Mouse (Mus musculus) CD4-positive helper T cell, adult 2 months (primary cell): ENCODE measurements around the gene Glb1.
A peak's percentile ranks its signal among the peaks of the same experiment; 100 is the strongest.

Source experiments
- DNase-seq: peaks from one replicate; pipeline ENCODE4 v3.0.0-alpha.2; 2012; ENCODE audit warnings: low read depth, missing footprints, low spot score

The Glb1 gene

DNA sequence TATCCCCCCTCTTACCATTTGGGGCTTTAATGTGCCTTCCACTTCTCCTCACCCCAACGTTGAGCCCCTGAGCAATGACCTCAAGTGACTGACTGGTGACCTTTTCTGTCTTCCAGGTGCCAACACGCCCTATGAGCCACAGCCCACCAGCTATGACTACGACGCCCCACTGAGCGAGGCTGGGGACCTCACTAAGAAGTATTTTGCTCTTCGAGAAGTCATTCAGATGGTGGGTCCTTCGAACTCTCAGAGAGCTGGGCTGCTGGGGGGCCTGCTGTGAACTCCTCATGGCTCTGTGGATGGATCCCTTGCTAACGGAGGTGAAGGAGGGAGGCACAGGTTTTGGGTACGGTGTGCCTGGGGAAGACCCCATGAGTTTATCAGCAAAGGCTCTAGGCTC lies 42.0 kb downstream of the Glb1 start:
- DNase-seq: peak; percentile 36

DNA sequence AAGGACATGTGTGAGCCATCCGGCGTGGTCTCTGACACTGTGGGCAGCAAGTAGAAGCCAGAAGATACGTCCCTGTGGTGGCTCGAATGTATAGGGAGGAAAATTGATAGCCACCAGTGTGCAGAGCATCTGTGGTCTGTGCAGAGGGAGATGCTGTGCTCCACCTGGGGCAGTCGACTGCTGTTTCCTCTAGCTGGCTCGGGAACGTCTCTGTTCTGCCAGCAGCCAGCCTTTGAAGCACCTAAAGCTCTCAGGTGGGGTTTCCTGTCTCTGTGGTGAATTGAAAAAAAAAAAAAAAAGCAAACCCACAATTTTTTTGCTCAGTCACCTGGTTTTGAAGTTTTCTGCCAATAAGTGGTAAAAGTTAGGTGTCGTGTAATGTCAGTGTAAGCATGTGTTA lies 42.5 kb downstream of the Glb1 start:
- DNase-seq: peak; percentile 90

DNA sequence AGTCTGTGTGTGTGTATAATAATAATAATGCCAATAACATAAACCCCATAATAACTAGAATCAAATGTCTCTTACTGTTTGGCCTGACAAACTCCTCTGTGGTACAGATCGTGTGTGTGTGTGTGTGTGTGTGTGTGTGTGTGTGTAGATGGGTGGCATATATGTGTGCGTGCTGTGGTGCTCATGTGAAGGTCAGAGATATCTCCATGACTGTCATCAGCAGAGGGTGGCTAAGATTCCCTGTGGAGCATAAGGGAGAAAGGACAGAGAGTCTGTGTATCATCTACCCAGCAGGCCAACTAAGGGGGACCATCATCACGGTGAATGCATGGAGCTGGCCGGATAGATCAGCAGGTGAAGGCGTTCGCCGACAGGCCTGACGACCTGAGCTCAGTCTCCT lies 46.0 kb downstream of the Glb1 start:
- DNase-seq: no peak

DNA sequence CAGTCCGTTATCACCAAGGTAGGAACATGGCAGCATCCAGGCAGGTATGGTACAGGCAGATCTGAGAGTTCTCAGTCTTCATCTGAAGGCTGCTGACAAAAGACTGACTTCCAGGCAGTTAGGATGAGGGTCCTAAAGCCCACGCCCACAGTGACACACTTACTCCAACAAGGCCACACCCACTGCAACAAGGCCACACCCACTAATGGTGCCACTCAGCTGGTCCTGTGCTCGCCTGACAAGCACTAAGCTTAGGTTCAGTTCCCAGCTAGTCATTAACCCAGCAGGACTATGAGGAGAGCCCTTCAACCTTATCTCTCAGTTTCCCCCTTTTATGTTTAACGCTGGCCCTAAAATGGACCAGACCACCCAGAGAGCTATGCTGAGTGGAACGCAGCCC lies 47.8 kb downstream of the Glb1 start:
- no peak for DNase-seq

DNA sequence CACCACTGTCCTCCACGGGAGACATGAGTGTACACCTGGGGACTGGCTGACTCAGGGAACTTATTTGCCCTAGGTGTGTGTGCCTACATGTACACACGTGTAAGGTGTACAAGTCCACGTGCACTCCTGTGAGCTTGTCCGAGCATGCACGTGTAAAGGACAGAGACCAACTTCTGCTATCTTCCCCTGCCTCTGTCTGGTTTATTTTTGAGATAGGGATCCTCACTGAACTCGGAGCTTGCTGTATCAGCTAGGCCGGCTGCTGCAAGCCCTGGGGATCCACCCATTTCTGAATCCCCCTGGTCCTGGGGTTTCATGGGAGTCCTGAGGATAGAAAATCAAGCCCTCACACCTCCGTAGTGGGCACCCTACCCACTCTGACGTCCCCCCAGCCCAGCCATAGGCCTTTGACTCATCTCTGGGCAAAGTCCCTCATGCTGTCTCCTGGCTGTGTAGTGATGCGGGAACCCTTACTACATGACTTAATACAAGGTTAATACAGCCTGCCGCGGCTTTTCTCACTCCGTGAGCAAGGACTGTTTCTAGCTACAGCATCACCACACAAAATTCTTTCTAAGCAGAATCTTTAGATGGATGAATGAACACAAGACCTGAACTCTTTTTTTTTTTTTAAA lies 48.4 kb downstream of the Glb1 start:
- DNase-seq: no peak

DNA sequence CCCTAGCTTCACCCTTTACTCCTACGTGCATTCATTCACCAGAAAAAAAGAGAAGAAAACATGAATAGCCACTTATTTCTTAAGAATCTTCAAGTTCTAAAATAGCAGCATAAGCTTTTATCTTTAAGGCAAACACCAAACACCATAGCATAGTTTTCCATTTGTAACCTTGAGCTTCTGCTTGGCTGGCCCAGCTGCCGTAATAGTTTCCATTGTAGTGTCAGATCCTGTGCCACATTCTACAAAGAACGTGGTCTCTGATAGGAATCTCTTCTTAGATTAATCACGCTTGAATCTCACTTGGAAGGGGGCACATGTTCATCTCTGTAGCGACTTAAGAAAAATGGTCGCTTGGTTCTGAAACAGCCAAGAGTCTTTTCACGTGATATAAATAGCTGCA lies 50.7 kb downstream of the Glb1 start:
- peak; percentile 90 for DNase-seq

DNA sequence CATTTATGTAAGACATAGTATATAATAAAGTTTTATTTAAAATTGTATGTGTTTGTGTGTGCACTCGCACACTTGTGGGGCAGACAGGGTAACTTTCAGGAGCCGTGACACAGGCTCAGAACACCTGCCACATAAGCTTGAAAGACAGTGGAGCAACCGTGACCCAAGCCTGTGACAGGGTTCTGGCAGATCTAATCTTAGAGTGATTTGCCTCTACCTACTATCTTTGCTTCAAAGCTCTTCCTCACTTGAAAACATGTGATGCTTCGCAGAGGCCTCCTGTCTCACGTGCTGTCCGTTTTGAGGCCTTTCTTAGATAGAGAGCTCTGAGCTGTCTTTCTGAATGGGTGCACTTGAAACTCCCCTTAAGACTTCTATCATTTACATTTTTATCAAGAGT lies 51.5 kb downstream of the Glb1 start:
- peak; percentile 77 for DNase-seq

DNA sequence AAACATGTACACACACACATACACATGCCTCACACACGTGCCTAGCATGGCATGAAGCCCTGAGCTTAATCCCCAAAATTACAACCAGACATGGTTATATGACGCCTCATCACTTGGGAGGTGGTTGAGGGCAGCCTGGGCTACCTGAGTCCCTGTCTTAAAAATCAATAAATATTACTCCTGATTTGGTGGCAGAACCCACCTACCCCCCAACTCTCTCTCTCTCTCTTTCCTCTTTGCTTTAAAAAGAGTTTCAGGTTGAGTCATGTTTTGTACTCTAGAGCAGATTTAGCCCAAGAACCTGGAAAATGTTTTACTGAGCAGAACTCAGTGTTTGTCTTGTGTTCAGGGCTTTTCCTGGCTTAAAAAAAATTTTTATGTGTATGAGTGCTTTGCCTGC lies 54.5 kb downstream of the Glb1 start:
- DNase-seq: peak; percentile 40

DNA sequence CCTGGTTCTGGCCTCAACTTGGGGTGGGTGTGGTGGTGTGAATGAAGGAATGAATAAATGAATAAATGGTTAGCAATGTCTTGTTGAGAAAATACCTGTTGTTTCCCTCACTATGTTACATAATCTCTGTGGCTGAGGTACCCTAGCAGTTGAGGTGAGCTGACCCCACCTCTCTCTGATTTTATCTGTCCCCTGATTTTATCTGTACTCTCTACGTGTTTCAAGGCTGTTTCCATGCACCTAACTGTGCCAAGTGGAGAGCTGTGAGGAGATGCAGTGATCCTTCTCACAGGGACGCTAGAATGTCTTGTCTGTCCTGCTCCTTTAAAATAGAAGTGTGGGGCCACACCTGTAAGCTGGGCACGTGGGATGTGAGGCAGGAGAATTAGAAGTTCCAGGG lies 57.6 kb downstream of the Glb1 start:
- peak; percentile 53 for DNase-seq

DNA sequence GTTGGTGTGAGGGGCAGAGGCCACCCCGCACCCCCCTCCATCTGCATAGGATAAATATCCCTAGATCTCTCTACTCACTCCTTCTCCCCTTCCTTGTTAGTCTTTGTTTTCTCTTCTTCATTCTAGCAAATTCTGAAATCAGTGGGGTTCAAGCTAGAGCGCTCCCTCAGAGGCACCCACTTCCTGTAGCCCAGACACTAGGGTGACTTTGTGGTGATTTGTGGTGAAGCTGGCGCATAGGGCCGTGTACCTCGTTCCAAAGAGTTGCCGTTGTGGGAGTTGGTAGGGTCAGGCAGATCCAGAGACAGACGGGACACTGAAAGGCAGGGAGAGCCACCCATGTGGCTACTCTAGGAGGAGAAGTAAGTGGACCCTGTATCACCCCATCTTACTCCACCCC lies 61.7 kb downstream of the Glb1 start:
- DNase-seq: peak; percentile 49

DNA sequence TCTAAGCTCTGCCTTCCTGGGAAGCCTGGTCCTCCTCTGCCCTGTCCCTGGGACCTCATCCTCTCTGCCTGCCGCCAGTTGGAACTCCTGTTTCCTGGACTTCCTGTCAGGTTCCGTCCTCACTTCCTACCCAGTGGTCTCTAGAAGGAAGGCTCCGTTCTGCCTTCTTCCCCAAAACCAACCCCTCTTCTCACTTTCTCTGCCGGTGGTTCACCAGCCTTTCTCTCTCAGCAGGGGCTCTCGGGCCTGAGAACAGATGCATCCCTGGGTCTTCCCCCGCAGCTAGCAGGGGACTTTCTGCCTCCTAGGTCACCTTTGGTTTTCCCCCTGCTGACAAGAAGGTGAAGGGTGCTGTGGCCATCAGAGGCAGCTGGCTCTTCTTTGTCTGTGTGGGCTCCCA lies 64.6 kb downstream of the Glb1 start:
- no peak for DNase-seq

DNA sequence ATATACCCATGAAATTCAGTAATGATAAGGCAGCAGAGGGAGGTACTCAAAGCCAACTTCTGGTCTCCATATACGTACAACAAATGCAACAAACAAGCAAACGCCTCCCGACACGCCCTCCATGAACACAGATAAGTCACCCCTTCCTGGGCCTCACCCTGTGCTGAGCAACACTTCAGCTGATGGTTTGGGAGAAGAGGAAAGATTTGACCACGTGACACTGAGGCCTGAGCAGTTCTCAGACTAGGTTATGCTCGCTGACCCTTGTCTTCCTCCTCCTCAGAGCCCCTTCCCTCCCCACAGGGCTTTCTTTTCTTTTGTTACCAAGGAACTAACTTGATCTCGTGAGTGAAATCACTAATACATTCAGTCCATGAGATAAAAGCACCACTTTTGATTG lies 66.0 kb downstream of the Glb1 start:
- peak; percentile 61 for DNase-seq

DNA sequence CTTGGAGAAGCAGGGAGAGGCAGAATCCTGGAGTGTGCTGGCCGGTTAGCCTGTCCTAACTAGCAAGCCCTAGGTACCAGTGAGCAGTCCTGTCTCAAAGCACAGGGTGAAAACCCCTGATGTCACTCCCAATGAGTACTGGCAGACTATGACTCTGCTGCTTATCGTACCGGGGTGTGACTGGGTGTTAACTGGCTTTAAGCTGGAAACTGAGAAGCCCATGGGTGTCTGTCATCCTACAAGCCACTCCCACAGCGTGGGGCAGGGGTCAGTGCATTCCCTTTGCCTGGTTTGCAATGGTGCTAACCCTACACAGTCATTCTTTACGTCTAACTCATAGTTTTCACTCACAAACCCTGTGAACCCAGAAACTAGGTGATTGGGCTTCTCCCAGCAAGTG lies 67.3 kb downstream of the Glb1 start:
- DNase-seq: no peak

DNA sequence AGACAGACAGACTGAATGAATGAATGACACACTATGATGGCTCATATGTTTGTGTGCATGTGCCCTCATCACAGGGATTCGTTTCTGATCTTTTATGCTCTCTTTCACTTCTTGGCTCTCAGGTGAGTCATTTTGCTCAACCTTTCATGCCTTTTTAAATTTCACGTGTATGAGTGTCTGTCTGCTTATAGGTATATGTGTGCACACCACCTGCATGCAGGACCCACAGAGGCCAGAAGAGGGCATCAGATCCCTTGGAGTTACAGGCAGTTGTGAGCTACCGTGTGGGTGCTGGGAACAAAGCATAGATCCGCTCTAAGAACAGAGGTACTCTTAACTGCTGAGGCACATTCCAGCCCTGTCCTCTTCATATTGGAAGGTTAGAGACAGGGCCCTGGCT lies 67.8 kb downstream of the Glb1 start:
- DNase-seq: no peak

DNA sequence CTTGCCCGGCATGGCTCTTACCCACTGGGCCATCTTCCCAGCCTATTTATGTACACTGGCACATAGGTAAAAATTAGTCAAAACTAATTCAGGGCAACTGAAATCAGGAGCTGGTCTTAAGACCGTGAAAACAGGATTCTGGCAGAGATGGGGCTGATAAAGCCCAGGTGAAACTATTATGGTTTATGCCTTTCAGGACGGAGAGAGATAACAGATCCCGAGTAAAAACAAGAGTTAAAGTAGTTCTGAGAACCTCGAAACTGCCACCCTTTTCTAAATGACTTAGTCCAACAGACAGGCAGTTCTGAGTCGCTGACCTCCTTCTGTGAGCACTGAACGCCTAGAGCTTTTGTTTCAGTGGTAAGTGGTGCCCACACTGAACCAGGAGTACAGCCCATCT lies 71.0 kb downstream of the Glb1 start:
- no peak for DNase-seq

DNA sequence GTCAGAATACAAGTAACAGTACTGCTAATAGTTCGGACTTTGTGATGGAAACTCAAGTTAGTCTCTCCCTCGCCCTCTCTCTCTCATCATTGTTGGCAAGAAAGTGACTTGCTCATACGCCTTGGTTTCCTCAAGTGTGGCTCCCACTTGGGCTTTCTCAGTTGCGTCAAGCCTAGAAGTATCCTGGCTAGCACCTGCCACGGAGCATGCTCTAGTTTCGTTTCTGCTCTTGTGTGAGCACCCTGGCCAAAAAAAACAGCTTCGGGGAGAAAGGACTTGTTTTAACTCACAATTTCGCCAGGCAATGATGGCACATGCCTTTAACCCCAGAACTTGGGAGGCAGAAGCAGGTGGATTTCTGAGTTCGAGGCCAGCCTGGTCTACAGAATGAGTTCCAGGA lies 76.1 kb downstream of the Glb1 start:
- DNase-seq: peak; percentile 59

DNA sequence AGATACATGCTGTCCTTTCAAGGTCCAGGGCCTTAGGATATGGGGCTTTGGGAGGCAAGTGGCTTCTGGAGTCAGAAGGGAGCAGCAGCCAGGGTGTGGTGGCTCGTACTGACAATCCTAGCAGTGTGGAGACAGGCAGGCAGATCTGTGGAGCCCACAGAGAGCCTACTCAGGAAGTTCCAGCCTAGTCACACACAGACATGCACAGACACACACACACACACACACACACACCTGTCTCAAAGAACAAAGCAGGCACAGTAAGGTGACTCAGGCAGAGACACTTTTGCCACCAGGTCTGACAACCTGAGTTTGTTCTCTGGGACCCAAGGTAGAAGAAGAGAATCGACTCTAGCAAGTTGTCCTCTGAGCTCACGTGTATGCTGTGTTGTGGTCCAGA lies 80.1 kb downstream of the Glb1 start:
- DNase-seq: peak; percentile 66

DNA sequence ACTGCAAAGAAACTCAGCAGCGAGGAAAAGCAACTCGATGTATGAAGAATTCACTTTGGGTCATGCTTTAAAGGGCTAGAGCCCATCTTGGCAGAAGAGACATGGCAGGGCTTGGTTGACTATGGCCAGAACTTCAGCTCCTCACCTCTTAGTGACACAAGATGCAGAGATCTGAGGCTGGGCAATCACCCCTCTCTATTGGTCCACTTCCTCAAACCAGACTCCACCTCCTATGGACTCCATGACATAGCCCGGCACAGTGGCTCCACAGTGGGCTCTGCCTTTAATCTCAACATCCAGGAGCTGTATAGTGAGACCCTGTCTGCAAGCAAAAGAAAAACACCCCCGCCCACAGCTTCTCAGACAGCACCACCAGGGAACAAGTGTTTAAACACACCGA lies 83.9 kb downstream of the Glb1 start:
- DNase-seq: no peak

DNA sequence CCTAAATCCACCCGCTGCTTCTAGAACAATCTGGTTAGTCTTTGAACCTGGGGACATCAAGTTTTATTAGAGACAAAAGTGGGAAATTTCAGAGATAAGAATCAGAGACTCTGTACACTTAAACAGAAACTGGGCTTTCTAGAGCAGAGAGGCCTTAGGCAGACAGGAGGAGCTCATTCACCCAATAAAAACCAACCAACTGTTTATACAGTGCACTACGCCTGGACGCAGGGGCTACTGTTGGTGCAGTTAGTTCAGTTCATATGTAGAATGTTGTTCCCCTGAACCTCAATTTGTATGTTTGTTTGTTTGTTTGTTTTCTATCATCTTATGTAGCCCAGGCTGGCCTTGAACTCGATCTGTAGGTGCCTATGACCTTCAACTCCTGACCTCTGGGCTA lies 85.9 kb downstream of the Glb1 start:
- no peak for DNase-seq

DNA sequence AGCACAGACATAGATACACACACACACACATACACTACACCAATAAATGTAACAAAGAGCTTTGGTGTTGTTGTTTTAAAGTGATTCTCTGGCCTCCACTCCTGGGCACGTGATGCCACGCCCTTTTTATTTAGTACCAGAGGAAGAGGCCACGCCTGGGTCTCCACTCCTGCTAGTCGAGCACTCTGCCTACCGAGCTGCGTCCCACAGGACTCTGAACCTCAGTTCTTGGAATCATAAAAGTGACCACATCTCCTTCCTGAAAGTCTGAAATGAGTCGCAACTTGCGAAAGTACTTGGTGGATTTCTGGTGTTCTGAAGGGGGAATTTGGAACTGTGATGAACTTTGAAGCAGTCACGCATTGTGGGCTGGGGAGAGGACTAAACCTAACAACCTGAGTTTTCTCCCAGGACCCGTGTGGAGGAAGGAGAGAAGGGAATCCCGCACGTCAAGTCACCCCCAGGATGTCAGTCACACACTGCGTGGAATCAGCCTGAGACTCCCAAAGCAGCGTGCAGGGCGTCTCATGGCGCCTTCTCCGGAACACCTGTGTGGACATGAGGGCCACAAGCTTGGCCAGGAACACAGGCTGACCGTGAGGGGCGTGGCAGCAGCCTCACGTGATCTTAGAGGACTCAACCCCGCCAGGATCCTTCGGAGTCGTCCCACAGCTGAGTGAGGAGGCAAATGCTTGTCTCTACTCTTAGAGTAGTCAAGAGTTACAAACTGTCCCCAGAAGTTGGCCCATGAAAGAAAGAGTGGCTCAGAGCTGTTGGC lies 86.8 kb downstream of the Glb1 start:
- DNase-seq: peak; percentile 52

DNA sequence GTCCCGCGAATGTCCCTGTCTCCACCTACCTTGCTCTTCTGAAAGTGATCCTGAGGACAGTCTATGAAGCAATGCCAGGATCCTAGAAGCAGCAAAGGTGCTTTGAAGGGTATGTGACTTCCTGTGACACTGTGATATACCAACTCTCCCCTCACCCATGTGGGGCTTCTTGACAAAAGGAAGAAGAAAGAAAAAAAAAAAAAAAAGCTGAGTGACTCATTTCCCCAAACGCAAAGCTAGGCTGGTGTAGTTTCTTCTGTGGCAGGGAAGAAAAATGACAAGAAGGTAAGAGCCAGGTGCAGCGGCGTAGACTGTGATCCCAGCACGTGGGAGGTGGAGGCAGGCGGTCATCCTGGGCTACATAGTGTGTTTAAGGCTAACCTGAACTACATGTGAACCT lies 95.6 kb downstream of the Glb1 start:
- peak; percentile 84 for DNase-seq

DNA sequence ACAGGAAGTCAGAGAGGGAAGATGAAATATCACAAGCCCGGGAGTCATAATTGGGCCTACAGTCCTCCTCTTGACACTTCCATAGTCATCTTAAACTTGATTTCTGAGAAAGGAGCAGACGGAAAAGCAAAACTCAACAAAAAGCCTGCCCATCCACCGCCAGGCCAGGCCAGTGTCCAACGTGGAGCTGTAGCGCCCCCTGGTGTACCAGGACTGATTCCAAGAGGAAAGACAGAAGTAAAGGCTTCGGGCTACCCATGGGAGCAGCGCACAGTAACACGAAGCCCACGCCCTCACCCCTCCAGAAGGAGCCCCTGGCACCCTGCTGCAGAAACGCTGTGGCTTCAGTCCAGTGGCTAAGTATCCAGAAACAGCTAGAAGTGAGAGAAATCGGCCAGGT lies 97.3 kb downstream of the Glb1 start:
- peak; percentile 85 for DNase-seq

DNA sequence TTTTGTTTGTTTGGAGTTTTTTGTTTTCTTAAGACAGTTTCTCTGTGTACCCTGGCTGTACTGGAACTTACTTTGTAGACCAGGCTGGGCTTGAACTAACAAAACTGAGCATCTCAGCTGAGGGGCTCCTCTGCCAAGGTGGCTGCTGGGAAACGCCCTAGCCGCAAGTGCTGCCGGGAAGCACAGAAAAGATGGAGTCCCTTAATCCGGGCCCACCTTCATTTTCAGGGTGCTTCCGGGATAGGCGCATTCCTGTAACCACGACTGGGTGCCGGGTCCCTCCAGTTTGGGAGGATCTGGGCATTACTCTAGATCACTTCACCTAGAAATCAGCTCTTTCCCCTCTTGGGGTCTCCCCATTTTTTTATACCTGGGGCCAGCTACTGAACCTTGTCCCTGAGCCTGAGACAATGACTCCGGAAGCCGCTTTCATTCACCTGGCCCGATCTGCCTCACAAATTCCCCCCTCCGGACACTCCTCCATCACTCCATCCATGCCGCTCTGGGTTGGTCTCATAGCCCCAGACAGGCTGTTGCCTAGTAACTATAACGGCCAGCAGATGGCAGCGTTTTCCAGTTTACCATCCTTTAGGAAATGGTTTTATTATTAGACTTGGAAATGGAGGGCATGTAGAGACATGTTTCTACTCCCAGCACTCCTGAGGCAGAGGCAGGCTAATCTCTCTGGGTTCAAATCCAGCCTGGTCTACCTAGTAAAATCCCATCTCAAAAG lies 99.1 kb downstream of the Glb1 start:
- peak; percentile 69 for DNase-seq
